Mouse (Mus musculus): ENCODE measurements at regions not wholly inside any gene's neighbourhood (a gene's known extent, or its start where the extent isn't known, plus 50 kb on each side); places are given as distances from the start of the nearest gene placed in this dataset.

GRCm38 (mm10) chr6:12140596-12140995 is 233.0 kb downstream of the Phf14 start:
- ATAC-seq (replicated peaks in 1 of 2; ENCODE audit: insufficient read depth in 1 of 2, low FRiP score in 2 of 2, low TSS enrichment in 1 of 2, low read depth in 1 of 2, poor library complexity in 2 of 2, severe bottlenecking in 2 of 2): 0 out of 4 replicates have a peak, but pooled peaks of 1 of the 2 experiments have one; percentile 4

GRCm38 (mm10) chr6:12145216-12145615 is 237.6 kb downstream of the Phf14 start:
- ATAC-seq (replicated peaks in 1 of 2; ENCODE audit: insufficient read depth in 1 of 2, low FRiP score in 2 of 2, low TSS enrichment in 1 of 2, low read depth in 1 of 2, poor library complexity in 2 of 2, severe bottlenecking in 2 of 2): no peak

- no peak for ATAC-seq (replicated peaks in 1 of 2; ENCODE audit: insufficient read depth in 1 of 2, low FRiP score in 2 of 2, low TSS enrichment in 1 of 2, low read depth in 1 of 2, poor library complexity in 2 of 2, severe bottlenecking in 2 of 2)
Observed at GRCm38 (mm10) chr6:12150613-12151333, 243.2 kb downstream of the Phf14 start.

GRCm38 (mm10) chr6:12163971-12164370 is 256.4 kb downstream of the Phf14 start:
- peak; percentile 27 to 60; a peak in 1 of 4 replicates for ATAC-seq (replicated peaks in 1 of 2; ENCODE audit: insufficient read depth in 1 of 2, low FRiP score in 2 of 2, low TSS enrichment in 1 of 2, low read depth in 1 of 2, poor library complexity in 2 of 2, severe bottlenecking in 2 of 2)

DNA sequence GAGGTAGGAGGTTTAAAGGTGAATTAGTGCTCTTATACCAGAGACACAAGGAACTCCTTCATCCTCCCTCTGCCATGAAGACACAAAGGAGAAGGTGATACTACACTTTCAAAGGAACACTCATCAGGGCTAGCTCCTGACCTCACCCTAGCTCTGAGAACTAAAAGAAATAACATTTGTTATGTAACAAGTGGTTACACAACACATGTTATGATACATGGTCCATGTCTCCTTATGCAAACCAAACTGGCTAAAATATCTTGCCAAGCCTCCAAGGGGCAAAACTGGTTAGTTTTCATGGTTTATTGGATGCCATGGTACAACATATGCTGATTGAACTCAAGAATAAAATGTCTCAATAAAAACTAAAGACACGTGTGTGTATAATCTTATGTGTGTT is 260.9 kb downstream of the Phf14 start:
- ATAC-seq (replicated peaks in 1 of 2; ENCODE audit: insufficient read depth in 1 of 2, low FRiP score in 2 of 2, low TSS enrichment in 1 of 2, low read depth in 1 of 2, poor library complexity in 2 of 2, severe bottlenecking in 2 of 2): no peak; a peak in 1 of 4 replicates

- ATAC-seq (replicated peaks in 1 of 2; ENCODE audit: insufficient read depth in 1 of 2, low FRiP score in 2 of 2, low TSS enrichment in 1 of 2, low read depth in 1 of 2, poor library complexity in 2 of 2, severe bottlenecking in 2 of 2): no peak
Observed at GRCm38 (mm10) chr6:12169431-12169830, 261.8 kb downstream of the Phf14 start.

DNA sequence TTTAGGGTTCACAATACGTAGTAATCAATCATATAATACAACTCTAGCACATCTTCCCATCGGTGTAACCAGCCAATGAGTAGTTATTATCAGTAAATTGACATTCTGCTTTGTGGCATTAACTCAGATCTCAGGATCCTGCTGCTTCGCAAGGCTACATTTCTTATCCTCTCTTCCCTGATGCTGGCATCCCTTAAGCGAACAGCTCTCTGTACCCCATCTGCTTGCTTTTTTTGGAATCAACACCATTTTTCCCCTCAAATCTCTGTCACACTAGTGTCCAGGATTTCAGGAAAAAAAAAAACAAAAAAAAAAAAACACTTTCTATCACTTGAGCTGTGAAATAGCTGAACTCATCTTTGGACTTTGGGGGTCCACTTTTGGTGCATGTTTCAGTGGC is 263.1 kb downstream of the Phf14 start:
- no peak for ATAC-seq (replicated peaks in 1 of 2; ENCODE audit: insufficient read depth in 1 of 2, low FRiP score in 2 of 2, low TSS enrichment in 1 of 2, low read depth in 1 of 2, poor library complexity in 2 of 2, severe bottlenecking in 2 of 2)

GRCm38 (mm10) chr6:12171189-12171588 is 263.6 kb downstream of the Phf14 start:
- ATAC-seq (replicated peaks in 1 of 2; ENCODE audit: insufficient read depth in 1 of 2, low FRiP score in 2 of 2, low TSS enrichment in 1 of 2, low read depth in 1 of 2, poor library complexity in 2 of 2, severe bottlenecking in 2 of 2): no peak

GRCm38 (mm10) chr6:12177996-12178395 is 270.4 kb downstream of the Phf14 start:
- no peak for ATAC-seq (replicated peaks in 1 of 2; ENCODE audit: insufficient read depth in 1 of 2, low FRiP score in 2 of 2, low TSS enrichment in 1 of 2, low read depth in 1 of 2, poor library complexity in 2 of 2, severe bottlenecking in 2 of 2)

DNA sequence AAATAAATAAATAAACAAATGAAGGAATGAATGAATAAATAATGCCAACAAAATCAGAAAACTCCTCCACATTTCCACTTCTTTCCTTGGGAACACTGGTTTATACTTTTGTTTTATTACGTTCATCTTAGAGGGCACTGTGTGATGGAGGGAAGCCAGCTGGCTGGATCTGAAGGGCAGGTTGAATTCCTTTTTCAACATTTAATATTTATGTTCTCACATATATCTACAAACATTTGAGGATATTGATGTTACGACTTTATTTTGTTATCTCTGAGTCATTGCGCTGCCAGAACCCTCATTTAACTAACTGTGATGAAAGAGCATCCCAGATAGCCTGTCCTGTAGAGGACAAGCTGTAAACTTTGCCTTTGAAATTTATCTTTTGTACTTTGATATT is 273.3 kb downstream of the Phf14 start:
- no peak for ATAC-seq (replicated peaks in 1 of 2; ENCODE audit: insufficient read depth in 1 of 2, low FRiP score in 2 of 2, low TSS enrichment in 1 of 2, low read depth in 1 of 2, poor library complexity in 2 of 2, severe bottlenecking in 2 of 2)

- ATAC-seq (replicated peaks in 1 of 2; ENCODE audit: insufficient read depth in 1 of 2, low FRiP score in 2 of 2, low TSS enrichment in 1 of 2, low read depth in 1 of 2, poor library complexity in 2 of 2, severe bottlenecking in 2 of 2): no peak
Observed at GRCm38 (mm10) chr6:12210190-12210589, 302.6 kb downstream of the Phf14 start.

DNA sequence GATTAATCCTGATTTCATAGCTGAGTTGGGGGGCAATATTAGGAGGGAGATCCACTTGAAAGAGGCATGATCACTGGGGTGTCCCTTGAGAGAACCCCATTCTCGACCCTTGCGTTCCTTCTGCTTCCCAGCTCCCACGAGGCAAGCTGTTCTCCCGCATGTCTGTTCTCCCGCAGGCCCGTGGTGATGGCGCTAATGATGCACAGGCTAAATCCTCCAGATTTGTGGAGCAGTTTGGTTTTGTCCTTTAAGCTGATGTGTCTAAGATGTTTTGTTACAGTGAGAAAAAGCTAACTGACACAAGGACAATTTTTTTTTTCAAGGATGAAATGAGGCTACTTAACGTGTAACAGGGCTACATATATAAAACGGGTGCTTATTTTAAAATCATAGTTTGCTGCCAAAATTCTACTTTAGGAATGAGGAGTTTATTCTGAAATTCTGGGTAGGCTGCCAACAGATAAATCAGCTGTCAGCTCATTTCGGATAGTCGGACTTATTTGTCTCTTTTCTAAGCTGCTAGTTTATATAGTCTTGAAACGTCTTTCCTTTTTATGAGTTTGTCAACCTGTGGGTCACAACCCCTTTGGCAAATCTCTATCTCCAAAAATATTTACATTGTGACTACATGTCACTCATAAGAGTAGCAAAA is 307.0 kb downstream of the Phf14 start:
- ATAC-seq (replicated peaks in 1 of 2; ENCODE audit: insufficient read depth in 1 of 2, low FRiP score in 2 of 2, low TSS enrichment in 1 of 2, low read depth in 1 of 2, poor library complexity in 2 of 2, severe bottlenecking in 2 of 2): no peak

- ATAC-seq (replicated peaks in 1 of 2; ENCODE audit: insufficient read depth in 1 of 2, low FRiP score in 2 of 2, low TSS enrichment in 1 of 2, low read depth in 1 of 2, poor library complexity in 2 of 2, severe bottlenecking in 2 of 2): no peak
Observed at GRCm38 (mm10) chr6:12215178-12215553, 307.6 kb downstream of the Phf14 start.

DNA sequence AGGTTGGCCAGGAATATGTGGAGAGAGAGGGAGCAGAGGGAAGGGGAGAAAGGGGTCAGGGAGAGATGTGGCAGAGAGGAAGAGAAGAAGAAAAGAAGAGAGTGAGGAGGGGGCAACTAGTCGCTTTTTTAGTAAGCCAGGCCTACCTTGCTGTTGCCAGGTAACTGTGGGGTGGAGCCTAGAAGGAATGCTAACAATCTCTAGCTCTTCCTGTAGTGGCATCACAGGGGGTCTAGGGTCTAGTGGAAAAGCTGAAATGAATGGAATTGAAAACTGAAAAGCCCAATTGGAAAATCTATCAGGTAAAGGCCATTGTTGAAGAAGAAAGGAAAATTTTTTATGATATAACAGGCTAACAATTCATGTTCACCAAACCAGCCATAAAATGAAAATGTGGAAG is 336.5 kb downstream of the Phf14 start:
- ATAC-seq (replicated peaks in 1 of 2; ENCODE audit: insufficient read depth in 1 of 2, low FRiP score in 2 of 2, low TSS enrichment in 1 of 2, low read depth in 1 of 2, poor library complexity in 2 of 2, severe bottlenecking in 2 of 2): no peak

DNA sequence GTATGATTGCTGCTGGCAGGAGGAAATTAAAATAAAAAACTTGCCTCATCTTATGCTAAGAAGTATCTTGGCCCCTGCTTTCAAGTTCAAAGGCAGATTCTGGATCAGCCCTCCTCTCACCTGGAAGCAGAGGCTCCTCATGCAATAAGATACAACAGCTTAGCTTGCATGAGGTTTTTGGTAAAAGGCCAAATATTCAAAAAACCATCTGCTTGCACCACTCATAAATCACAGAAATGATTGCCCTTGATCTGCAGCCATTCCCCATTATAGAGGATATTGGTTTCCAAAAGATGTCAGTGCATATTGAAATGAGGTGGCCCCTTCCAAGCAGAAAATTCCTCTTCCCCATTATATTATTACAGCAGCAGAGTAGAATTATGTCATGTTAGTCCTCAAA is 340.4 kb downstream of the Phf14 start:
- ATAC-seq (replicated peaks in 1 of 2; ENCODE audit: insufficient read depth in 1 of 2, low FRiP score in 2 of 2, low TSS enrichment in 1 of 2, low read depth in 1 of 2, poor library complexity in 2 of 2, severe bottlenecking in 2 of 2): no peak

DNA sequence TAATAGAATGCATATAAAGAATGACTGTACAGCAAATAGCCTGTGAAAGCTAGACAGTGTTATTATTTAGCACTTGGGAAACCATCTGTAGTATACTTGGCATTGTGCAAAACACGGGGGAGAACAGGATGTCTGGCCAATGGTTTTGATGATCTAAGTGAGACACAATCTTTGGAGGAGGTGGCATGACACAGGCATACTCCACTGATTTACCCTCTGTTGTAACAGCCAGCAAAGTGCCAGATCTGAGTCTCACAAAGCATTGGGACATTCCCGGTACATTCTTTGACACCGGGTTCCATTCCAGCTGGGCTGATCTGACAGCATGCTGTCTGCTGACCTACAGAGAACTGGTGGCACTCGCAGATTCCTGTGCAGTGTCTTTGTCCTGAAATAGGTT is 341.0 kb downstream of the Phf14 start:
- ATAC-seq (replicated peaks in 1 of 2; ENCODE audit: insufficient read depth in 1 of 2, low FRiP score in 2 of 2, low TSS enrichment in 1 of 2, low read depth in 1 of 2, poor library complexity in 2 of 2, severe bottlenecking in 2 of 2): 0 out of 4 replicates have a peak, but pooled peaks of 1 of the 2 experiments have one; percentile 7

DNA sequence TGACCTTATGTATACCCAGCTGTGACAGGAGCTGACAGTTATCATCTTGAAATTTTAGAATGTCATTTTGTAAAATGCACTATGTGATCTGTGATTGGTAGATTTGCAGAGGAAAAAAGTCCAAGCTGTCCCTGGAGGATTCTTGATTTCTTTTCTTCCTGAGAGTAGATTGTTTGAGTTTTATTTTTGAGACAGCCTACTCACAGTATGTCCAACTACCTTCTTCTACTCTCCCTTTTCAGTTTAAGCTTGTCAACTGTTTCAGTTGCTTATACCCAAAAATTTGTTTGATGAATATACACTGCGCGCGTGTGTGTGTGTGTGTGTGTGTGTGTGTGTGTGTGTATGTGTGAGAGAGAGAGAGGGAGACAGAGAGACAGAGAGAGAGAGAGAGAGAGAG is 346.9 kb downstream of the Phf14 start:
- ATAC-seq (replicated peaks in 1 of 2; ENCODE audit: insufficient read depth in 1 of 2, low FRiP score in 2 of 2, low TSS enrichment in 1 of 2, low read depth in 1 of 2, poor library complexity in 2 of 2, severe bottlenecking in 2 of 2): no peak

DNA sequence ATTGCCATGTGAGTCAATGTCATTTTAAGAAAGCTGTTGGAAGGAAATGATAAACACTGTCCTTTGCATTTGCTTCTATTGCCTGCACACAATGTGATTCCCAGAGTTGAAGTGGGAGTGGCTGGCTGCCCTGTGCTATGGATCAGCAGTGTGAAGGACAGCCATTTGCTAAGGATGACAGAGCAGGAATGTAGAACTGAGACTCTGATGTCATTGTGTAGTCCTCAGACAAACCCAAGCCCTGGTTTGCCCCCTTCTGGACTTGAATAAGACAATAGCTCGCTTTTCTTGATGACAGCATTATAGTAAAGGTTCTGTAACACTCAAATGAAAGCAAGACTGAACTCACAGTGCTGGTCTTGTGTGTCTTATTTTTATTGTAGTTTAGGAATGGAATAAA is 347.8 kb downstream of the Phf14 start:
- ATAC-seq (replicated peaks in 1 of 2; ENCODE audit: insufficient read depth in 1 of 2, low FRiP score in 2 of 2, low TSS enrichment in 1 of 2, low read depth in 1 of 2, poor library complexity in 2 of 2, severe bottlenecking in 2 of 2): peak; percentile 52 to 72

- no peak for ATAC-seq (replicated peaks in 1 of 2; ENCODE audit: insufficient read depth in 1 of 2, low FRiP score in 2 of 2, low TSS enrichment in 1 of 2, low read depth in 1 of 2, poor library complexity in 2 of 2, severe bottlenecking in 2 of 2)
Observed at GRCm38 (mm10) chr6:12258273-12258672, 350.7 kb downstream of the Phf14 start.
